Mouse (Mus musculus): Measurements from ENCODE around the gene Krt80.
A peak's percentile ranks its signal among the peaks of the same experiment; 100 is the strongest.

Krt80 gene

DNA sequence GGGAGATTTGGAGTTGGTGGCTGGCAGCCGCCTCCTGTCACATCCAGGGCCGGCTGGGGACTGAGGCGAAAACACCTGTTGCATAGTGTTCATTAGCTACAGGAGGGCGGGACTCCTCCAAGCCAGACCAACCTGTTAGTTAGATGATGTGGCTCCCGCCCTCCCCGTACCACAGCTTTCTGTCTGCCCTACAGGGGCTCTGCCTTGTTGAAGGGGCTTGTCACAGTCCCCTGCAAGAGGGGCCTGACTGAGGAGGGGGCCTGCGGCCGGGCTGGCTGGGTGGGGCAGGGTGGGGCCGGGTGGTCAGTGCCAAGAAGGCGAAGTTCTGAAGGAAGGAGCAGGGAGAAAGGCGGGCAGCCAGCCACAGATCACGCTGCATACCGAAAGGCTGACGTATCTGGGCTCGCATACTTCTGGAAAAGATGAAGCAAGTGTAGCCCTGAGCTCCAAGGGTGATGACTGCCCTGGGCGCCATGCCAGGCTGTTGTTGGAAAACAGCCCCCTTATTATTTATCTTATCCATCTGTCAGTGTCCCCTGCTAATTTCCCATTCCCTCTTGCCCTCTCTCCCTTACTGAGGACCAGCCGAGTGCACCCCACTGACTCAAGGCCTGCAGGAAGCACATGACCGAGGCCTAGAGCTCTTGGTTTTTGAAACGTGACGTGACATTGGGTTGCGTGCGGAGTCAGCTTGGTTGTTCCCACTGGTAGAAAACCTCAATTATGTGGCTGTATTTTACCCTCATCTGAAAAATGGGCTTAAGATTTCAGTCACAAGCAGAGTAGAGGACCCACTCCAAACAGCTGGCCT, at the start of gene Krt80:
Gene Krt80 (minus strand): TSS at position 62 of the 811 bp plus-strand sequence.
- peak; percentile 94 for DNase-seq (ENCODE audit: low read depth)

DNA sequence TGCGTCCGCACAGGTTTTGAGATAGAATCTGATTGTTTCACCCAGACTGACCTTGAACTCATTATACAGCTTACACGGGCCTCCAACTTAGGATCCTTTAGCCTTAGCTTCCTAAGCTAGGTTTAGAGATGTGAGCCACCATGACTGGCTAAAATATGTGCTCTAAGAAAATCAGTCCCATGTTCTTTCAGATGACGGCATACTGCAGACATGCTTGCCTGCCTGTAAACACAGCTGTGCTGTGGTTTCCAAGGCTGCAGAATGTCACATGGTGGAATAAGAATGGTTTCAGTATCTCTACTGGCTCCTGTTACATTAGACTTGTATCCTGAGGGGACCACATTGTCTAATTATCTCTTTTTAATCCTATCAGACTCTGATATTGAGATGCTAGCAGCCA, 49.0 kb upstream of the Krt80 start:
- DNase-seq (ENCODE audit: low read depth): no peak

DNA sequence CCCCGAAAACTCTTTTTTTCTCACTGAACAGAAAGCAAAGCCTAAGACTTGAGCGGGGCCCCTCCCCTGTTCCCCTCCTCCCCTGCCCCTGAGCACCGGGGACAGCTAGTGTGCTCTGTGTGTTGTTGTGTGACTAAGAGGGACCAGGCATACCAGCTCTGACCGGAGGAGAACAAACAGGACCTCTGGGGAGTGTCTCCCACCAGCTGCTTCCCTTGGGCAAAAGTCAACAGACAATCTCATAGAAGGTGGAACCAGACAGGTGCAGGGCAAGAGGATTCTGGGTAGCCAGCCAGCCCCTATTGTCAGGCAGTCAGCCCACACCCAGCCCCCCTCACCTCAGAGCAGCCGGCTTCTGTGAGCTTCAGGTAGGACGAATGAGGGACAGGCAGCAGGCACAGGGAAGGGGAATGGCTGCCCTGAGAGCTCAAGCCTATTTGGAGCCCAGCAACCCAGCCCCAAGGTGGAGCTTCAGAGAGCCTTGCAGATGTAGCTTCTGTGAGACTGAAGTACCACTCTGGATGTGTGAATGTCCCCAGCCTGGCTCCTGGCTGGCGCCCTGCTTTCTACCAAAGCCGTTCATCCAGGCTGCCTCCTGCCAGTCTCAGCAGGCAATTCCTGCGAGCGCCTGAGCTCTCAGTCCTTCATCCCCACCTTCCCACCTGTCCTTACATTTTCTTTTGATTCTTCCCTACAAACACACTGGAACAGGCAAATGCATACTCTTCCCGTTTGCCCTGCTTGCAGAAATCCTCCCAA, 45.0 kb upstream of the Krt80 start:
- DNase-seq (ENCODE audit: low read depth): no peak

- DNase-seq (ENCODE audit: low read depth): no peak
These were observed 44.1 kb upstream of the Krt80 start for GRCm38 (mm10) chr15:101413916-101414635.

DNA sequence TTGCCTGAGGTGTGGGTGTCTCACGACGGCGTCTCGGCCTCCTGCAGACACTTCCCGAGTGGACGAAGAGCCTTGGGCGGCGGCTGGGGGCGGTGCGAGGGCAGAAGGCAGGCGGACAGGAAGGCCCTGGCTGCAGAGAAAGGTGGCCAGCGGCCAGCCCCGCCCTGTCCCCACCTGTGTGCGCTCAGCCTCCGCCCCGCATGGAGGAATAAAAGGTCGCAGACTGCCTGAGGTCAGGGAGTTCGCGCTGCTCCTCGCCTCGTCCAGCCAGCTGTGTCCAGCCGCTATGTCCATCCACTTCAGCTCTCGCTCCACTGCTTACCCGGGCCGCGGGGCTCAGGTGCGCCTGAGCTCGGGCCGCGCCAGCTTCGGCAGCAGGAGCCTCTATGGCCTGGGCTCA, 42.2 kb upstream of the Krt80 start:
- no peak for DNase-seq (ENCODE audit: low read depth)

DNA sequence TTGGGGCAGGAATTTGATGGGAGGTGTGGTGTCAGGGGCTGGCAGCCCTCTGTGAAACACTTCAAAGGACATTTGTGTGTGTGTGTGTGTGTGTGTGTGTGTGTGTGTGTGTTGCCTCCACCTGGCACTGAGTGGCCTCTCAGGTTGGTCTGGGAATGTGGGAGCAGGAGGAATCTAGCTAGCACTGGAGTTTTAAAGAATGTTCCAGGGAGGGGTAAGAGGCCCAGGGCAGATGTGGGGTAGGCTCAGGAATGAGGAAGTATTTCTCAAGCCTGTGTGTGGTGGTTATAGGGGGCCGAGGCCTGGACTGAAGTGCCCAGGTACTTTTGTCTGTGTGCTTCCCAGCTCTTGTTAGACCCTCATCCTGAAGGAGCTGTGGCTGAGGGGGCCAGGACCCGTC, 40.8 kb upstream of the Krt80 start, which contains the start of gene Krt7:
Gene Krt7 (plus strand): TSS at position 269 of the 400 bp plus-strand sequence.
- no peak for DNase-seq (ENCODE audit: low read depth)

- no peak for DNase-seq (ENCODE audit: low read depth)
These were observed 28.3 kb upstream of the Krt80 start for GRCm38 (mm10) chr15:101398269-101398668.

GRCm38 (mm10) chr15:101397683-101398082, 27.7 kb upstream of the Krt80 start:
- DNase-seq (ENCODE audit: low read depth): no peak

DNA sequence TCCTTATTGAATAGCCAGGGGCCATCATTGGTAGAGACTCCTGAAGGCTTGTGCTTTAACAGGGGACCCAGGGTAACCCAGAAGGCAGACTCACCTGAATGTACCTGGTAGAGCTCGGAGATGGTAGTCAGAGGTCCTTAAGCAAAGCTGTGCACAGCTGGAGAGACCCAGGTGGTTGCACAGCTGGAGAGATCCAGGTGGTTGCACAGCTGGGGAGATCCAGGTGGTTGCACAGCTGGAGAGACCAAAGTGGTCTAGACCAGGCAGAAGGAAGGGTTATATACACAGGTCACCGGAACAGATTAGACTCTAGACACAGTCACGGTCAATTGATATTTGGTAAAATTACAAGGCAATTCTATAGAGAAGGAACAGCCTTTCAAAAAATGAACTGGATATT, 27.0 kb upstream of the Krt80 start:
- DNase-seq (ENCODE audit: low read depth): no peak

DNA sequence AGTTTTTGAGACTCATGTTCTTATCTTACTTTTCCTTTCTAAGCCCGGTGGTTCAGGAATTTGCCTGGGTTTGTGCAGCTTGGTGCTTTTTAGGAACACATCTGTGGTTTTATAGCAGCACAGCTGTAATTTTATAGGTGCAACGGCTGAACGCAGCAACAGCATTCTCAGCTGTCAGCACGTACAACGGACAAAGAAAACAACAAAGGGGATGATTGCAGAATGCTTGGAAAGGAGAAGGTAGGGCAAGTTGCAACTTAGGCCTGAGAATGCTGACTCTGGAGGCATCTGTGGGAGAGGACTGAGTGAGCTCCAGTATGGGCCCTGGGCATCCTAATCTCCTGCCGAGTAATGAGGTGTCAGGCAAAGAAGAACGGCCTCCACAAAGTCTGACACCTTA, 26.5 kb upstream of the Krt80 start:
- no peak for DNase-seq (ENCODE audit: low read depth)

- DNase-seq (ENCODE audit: low read depth): no peak
These were observed 24.9 kb upstream of the Krt80 start for GRCm38 (mm10) chr15:101394908-101395307.

DNA sequence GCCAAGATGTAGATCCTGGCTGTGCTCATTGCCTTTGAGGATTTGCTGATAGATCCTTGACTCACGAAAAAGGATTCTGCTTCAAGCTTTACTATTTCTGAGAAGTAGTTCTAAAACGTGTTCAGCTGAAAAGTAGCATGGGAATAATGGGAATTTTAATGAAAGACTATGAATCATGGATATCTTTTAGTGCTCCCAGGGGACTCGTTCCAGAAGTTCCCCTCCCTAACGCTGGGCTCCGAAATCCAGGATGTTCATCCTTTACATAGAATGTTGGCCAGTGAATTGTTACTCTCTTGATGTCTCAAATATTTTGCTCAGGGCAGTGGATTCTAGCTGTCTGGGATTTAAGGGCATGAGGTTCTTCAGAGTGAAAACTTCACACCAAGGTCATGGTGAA, 22.3 kb upstream of the Krt80 start:
- DNase-seq (ENCODE audit: low read depth): no peak

DNA sequence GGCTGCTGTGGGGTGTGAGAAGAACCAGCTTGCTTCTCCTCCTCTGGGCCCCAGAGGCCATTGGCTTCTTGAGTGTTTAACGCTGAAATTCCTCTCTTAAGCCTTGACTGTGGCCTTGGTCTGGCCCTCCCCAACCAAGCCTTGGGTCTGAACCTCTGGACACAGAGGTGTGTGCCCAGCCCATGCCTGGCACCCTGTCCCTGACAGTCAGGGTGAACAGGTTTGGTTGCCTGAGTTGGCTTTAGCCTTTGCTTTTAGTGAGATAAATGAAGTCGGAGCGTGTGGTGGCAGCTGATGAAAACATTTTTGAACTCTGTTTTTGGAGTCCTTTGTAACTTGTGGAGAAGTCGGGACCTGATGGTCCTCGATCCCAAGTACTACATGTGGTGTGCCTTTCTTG, 20.2 kb upstream of the Krt80 start:
- no peak for DNase-seq (ENCODE audit: low read depth)

- no peak for DNase-seq (ENCODE audit: low read depth)
These were observed 18.1 kb upstream of the Krt80 start for GRCm38 (mm10) chr15:101388034-101388541.

DNA sequence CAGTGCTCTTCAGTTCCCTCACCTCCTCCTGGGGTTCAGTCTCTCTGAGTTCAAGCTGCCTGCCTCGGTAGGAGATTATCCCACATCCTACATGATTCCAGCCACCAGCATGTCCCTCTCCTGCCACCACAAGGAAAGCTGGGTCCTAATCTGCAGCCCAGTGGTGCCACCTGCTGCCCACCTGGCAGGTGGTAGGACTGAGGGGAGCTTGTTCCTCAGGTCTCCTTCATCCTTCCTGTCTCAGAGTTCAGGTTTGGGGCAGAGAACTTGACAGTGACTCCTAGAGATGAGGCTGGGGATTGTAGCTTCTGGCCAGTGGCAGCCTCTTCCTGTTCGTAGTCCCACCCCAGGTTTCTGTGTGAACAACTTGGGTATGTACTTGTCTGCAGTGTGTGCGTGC, 17.2 kb upstream of the Krt80 start:
- no peak for DNase-seq (ENCODE audit: low read depth)

DNA sequence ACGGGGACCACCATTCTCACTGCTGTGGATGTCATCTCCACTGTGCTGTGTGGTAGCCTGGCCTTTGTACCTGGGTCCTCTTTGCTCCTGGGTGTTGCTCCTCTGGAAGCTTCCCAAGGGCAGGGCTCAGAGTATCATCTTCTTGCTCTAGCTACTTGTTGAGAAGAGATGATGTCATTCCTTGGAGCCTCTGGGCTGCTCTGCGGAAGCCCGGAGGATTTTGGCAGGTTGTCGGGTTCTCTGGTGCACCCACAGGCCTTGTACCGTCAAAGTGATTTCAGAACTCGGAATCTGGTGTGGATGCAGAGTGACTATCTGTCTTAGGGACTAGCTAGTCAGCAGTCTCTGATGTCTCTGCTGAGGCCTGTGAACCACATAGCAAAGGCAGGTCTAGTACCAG, 15.1 kb upstream of the Krt80 start:
- no peak for DNase-seq (ENCODE audit: low read depth)

DNA sequence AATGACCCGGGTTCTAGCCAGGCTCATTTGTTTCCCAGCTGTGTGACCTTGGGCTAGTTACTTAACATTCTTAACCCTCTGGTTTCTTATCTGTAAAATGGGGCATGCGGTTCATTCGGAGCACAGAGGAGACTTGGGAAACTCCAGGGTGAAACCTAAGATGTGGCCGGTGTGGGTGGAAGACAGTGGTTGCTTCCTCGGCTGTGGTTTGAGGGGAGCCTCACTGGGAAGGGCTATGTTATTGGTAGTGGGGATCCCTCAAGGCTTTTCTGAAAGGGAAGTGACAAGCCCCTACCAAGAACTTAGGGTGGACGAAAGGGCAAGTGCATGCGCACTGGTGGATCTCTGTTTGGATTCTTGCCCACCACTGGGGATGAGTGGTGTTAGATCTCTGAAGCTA, 14.6 kb upstream of the Krt80 start:
- DNase-seq (ENCODE audit: low read depth): no peak

DNA sequence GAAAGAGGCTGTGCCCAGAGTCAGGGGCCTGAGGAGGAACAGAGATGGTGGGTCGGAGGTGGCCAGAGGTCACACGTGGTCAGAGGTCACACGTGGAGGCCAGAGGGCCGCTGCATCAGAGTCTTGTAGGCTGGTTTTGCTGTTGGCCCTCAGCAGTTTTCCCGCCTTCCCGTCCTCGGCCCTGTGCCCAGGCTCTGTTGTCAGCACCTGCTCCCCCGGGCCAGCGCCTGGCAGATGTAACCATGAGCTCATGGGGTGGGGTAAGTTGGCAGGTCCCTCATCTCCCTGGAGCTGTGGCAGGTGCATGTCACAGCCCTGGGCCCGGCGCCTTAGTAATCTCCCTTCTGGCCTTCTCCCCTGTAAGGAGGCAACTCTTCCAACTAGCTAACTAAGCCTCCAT, 12.8 kb upstream of the Krt80 start:
- DNase-seq (ENCODE audit: low read depth): no peak

DNA sequence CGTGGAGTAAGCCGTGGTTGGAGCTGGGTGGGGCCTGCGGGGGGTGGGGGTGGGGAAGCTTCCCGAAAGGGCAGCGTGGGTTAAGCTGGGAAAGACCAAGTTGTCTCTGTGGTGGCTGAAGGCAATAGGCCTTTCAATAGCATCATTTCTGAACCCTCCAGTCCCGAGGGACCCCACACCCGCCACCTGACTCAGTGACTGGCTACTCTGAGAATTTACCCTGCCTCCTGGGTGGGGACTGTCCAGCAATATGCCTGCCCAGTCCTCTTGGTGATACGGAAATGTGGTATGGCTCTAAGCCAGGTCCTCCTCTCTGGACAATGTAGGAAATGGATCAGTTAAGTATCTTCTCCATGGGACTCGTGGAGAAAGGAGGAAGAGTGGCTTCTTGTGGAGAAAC, 11.8 kb upstream of the Krt80 start:
- DNase-seq (ENCODE audit: low read depth): no peak

GRCm38 (mm10) chr15:101378646-101379045, 8.7 kb upstream of the Krt80 start:
- DNase-seq (ENCODE audit: low read depth): no peak

GRCm38 (mm10) chr15:101376776-101377061, 6.8 kb upstream of the Krt80 start:
- DNase-seq (ENCODE audit: low read depth): no peak

- no peak for DNase-seq (ENCODE audit: low read depth)
These were observed 6.2 kb upstream of the Krt80 start for GRCm38 (mm10) chr15:101375956-101376775.

Data from fibroblast of lung, adult 2 months (primary cell).